8 mouse cellular contexts compared by ENCODE assay signal in the genomic region with DNA sequence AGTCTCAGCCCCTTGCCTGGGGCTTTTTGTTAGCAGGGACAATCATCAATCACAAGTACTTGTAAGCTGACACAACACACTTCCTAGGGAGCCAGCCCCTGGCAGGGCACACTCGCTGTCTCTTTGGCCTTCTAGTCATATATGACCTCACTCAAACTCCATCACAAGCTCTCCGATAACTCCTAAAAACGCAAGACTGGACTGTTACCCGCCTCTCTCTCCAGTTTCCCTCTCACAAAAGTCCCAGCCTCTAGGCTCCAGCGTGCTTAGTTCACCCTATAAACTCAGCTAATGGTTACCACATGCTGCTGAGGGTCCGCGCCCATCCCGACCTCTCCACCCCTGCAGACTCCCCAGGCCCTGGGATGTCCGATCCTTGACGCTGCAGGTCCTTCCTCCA. TPM values are rescaled to one million over a fixed set of nuclear protein-coding genes. Genes with fewer than 3 reads are reported as not detected.
DNase-seq lines count a peak whose midpoint lies in the region; ATAC-seq lines count a peak whose summit lies in the region.

No protein-coding gene starts in this region.

- peak overlapping the region; percentile 60 for H3K4me3 ChIP-seq in forebrain, embryonic 13.5 days
- peak overlapping the region; percentile 70 for H3K4me3 ChIP-seq in intestine, embryonic 14.5 days (ENCODE audit: low read depth, low read length)
- peak overlapping the region; percentile 77 for H3K4me3 ChIP-seq in neural tube, embryonic 12.5 days

- peaks cover 36% of the 10 kb centered on the region for H3K4me1 ChIP-seq in forebrain, embryonic 13.5 days
- H3K4me1 ChIP-seq in intestine, embryonic 14.5 days (replicated peaks; ENCODE audit: control insufficient read depth, insufficient read depth, low read length) = peaks cover 22% of the 10 kb centered on the region
- peaks cover 34% of the 10 kb centered on the region for H3K4me1 ChIP-seq in neural tube, embryonic 12.5 days

- peak; percentile 7 for DNase-seq in lung, postnatal 36 days
- no peak for DNase-seq in lung, postnatal 25 days (ENCODE audit: low spot score)
- DNase-seq in intestine, embryonic 14.5 days (ENCODE audit: low spot score) = no peak
- no peak for DNase-seq in left cerebral cortex, postnatal 14 days (ENCODE audit: low spot score in 2 of 2)
- DNase-seq in layer of hippocampus, adult 9-11 months = no peak

- 0% methylated on average over 10 of the region's 10 CpGs for WGBS in forebrain, embryonic 13.5 days
- WGBS in intestine, embryonic 14.5 days = under 1% methylated on average over 10 of the region's 10 CpGs
- WGBS in neural tube, embryonic 12.5 days = 0% methylated on average over 10 of the region's 10 CpGs

- peak overlapping the region; percentile 62 for H3K9ac ChIP-seq in forebrain, embryonic 13.5 days
- peak overlapping the region; percentile 46; the same call in 1 of the 2 replicates for H3K9ac ChIP-seq in intestine, embryonic 14.5 days (ENCODE audit: low read length)
- no peak overlapping the region for H3K9ac ChIP-seq in neural tube, embryonic 12.5 days

- no peak for ATAC-seq in forebrain, embryonic 13.5 days
- no peak for ATAC-seq in intestine, embryonic 14.5 days (replicated peaks; ENCODE audit: low FRiP score, low TSS enrichment, low read depth)
- peak; percentile 18 for ATAC-seq in neural tube, embryonic 12.5 days (ENCODE audit: low FRiP score, low read depth)
- ATAC-seq in erythroid progenitor cell, adult 5-6 weeks (replicated peaks; ENCODE audit: low FRiP score, poor library complexity, severe bottlenecking) = no peak

- no peaks in the 10 kb centered on the region for H3K9me3 ChIP-seq in forebrain, embryonic 13.5 days (replicated peaks)
- no peaks in the 10 kb centered on the region for H3K9me3 ChIP-seq in intestine, embryonic 14.5 days (ENCODE audit: control insufficient read depth, low read length)
- no peaks in the 10 kb centered on the region for H3K9me3 ChIP-seq in neural tube, embryonic 12.5 days

- peaks cover 60% of the 10 kb centered on the region for H3K27me3 ChIP-seq in forebrain, embryonic 13.5 days
- H3K27me3 ChIP-seq in intestine, embryonic 14.5 days (replicated peaks; ENCODE audit: control insufficient read depth, insufficient read depth, low read length) = peaks cover 29% of the 10 kb centered on the region
- H3K27me3 ChIP-seq in neural tube, embryonic 12.5 days (replicated peaks) = peaks cover 29% of the 10 kb centered on the region

- no peaks in the 10 kb centered on the region for H3K36me3 ChIP-seq in forebrain, embryonic 13.5 days (ENCODE audit: poor library complexity, severe bottlenecking)
- H3K36me3 ChIP-seq in intestine, embryonic 14.5 days (ENCODE audit: control insufficient read depth, insufficient read depth, low read length) = no peaks in the 10 kb centered on the region
- no peaks in the 10 kb centered on the region for H3K36me3 ChIP-seq in neural tube, embryonic 12.5 days

- intact Hi-C loops in left cerebral cortex, postnatal 14 days (cut with DNase I) = loop anchor here (5.0 kb wide), 2 partner anchors 368 to 1077 kb away; no protein-coding TSS in a partner anchor

- H3K27ac ChIP-seq in forebrain, embryonic 13.5 days = no peak overlapping the region
- H3K27ac ChIP-seq in intestine, embryonic 14.5 days (ENCODE audit: low read depth) = no peak overlapping the region
- H3K27ac ChIP-seq in neural tube, embryonic 12.5 days = no peak overlapping the region

- H3K4me2 ChIP-seq in forebrain, embryonic 13.5 days = peak overlapping the region; percentile 96
- H3K4me2 ChIP-seq in intestine, embryonic 14.5 days (ENCODE audit: low read length) = peak overlapping the region; percentile 88
- peak overlapping the region; percentile 97 for H3K4me2 ChIP-seq in neural tube, embryonic 12.5 days (replicated peaks)

RNA-seq across cellular contexts. Expression of gene Sdk1, which starts 0.8 kb away (rescaled TPM):
- 0.71 and 0.78 TPM in 2 replicates for polyA plus RNA-seq in forebrain, embryonic 13.5 days (2015; fragmentation: Nextera tagmentation; extraction: Ambion mirVana)
- polyA plus RNA-seq in intestine, embryonic 14.5 days (2014; fragmentation: Nextera tagmentation; extraction: Ambion mirVana) = 4.8 and 5.2 TPM in 2 replicates
- polyA plus RNA-seq in neural tube, embryonic 12.5 days (2016; fragmentation: Nextera tagmentation; extraction: Ambion mirVana) = 3.8 and 4.7 TPM in 2 replicates
- 10 to 100 TPM; 14.0 to 15.4 TPM for total RNA-seq in left cerebral cortex, postnatal 14 days (2021)
- total RNA-seq in erythroid progenitor cell, adult 5-6 weeks (2015; ENCODE audit: low replicate concordance) = not detected in 2 replicates
- total RNA-seq in erythroid progenitor cell, adult 5-6 weeks (2017; ENCODE audit: low replicate concordance) = not detected in 2 replicates
